Mouse (Mus musculus): ENCODE results near the gene Kat6b.

GRCm38 (mm10) chr14:21683834-21684233 lies 202.6 kb downstream of the Kat6b start:
- TF ChIP-seq POLR2A (IDR thresholded peaks at IDR 0.05; ENCODE audit: borderline replicate concordance, insufficient read depth, low read length) (no peak), CTCF (IDR thresholded peaks at IDR 0.05; ENCODE audit: borderline replicate concordance, insufficient read depth, low read depth, low read length) (no peak)
